Mouse (Mus musculus): ENCODE data around the gene Rapgefl1. TPM values are rescaled to one million over a fixed set of nuclear protein-coding genes. Genes with fewer than 3 reads are reported as not detected.

The Rapgefl1 gene
- total and polyA plus RNA-seq, 3 experiments: 0.08 to 0.29 TPM; not detected in 1

DNA sequence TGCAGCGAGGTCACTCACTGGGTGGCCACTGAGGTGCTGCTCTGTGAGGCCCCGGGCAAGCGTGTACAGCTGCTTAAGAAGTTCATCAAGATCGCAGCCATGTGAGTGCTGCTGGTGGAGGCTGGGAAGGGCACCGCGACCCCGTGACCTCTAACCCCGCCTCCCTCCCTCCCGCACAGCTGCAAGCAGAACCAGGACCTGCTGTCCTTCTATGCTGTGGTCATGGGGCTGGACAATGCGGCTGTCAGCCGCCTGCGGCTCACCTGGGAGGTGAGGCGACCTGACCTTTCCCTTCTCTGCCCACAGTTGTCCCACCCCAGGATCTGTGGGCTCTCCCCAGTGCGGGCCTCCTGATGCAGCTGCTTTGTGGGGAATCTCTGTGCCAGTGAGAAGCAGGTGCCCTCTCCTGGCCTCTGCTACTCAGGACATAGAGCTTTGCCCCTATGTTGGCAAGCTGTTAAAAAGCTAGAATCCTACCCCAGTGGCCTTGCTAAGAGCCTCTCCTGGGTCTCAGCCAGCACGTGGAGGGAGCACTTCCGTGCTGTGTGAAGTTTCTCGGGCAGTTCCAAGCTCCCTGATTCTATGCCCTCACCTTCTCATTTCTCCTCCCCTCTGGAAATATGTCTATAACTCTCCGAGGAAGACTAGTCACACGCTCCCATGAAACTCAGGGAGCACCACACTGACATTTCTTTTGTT, 12.8 kb downstream of the Rapgefl1 start:
- in situ Hi-C loops (cut with MboI; ENCODE audit: low pct_ligation_motif_present, low pct_unique_long_range_greater_than_20kb, low sequenced_read_pairs): no loop called here
- Histone ChIP-seq H3K9me3 (replicated peaks; ENCODE audit: low read length) (no peaks in the 10 kb centered on the region), H3K4me1 (ENCODE audit: control insufficient read depth in 1 of 2, insufficient read depth in 2 of 2) (peaks cover 0 to 6% of the 10 kb centered on the region in 2 experiments; a peak in 2 of 4 replicates), H3K27ac (ENCODE audit: insufficient read depth, low read depth) (no peak overlapping the region), H3K36me3 (replicated peaks in 1 of 2; ENCODE audit: control insufficient read depth in 1 of 2, insufficient read depth in 1 of 2, low read length in 1 of 2) (no peaks in the 10 kb centered on the region), H3K27me3 (replicated peaks) (no peaks in the 10 kb centered on the region), H3K9ac (ENCODE audit: insufficient read depth, low read depth) (no peak overlapping the region), H3K79me2 (replicated peaks; ENCODE audit: control insufficient read depth, extremely low read depth, insufficient read depth, poor library complexity, severe bottlenecking) (no peaks in the 10 kb centered on the region), H3K4me3 (replicated peaks in 1 of 3; ENCODE audit: low read depth in 2 of 3, low read length in 2 of 3, poor library complexity in 1 of 3) (no peak overlapping the region), H3K4me2 (ENCODE audit: insufficient read depth, low read depth, poor library complexity, severe bottlenecking) (no peak overlapping the region)
- DNase-seq (ENCODE audit: extremely low read depth): no peak
- 0 out of 4 replicates have a peak, but pooled peaks of 1 of the 2 experiments have one; percentile 2 for TF ChIP-seq CTCF (conservative IDR thresholded peaks at IDR 0.05 in 1 of 2, IDR thresholded peaks at IDR 0.05 in 1 of 2; ENCODE audit: low read depth in 2 of 2, low read length in 2 of 2)
- TF ChIP-seq KAT2A (IDR thresholded peaks at IDR 0.05; ENCODE audit: insufficient replicate concordance, low read length): no peak
- dilution Hi-C loops (cut with MboI; ENCODE audit: extremely low pct_ligation_motif_present, extremely low pct_unique_long_range_greater_than_20kb, low sequenced_read_pairs): no loop called here

DNA sequence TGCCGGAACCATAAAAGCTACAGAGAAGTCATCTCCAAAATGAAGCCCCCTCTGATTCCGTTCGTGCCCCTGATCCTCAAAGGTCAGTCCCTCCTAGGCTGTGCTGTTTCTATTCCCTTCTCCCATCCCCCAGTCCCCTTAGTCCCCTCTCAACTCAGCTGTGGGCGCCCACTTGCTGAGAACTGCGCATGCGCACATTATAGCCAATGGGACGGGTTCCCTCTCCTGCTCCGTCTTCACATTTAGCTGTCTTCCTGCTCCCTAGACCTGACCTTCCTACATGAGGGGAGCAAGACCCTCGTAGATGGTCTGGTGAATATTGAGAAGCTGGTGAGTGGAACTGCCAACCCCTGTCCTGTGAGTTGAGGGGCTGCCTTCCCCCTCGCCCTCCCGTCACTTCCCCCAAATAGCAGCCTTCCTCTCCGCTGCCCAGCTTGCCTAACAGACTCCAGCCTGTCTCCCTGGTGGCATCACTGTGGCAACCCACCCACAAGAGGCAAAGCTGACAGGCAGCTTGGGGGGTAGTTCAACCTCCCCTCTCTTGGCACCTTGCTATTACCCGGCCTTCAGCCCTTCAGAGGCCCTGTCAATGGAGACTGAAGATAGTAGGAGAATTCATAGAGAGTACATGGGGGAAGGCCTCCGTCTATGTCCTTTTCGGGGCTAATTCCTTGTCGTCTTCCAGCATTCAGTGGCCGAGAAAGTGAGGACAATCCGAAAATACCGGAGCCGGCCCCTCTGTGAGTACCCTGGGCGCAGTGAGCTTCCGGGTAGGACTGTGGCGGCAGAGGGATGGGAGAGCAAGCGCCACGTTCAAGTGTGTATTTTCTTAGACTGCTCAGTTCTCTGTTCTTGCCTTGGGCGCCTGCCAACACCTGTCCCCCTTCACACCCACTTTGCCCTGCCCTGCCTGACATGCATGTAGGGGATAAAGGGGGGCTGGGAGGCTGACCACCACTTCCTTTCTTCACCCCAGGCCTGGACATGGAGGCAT, 13.8 kb downstream of the Rapgefl1 start:
- no peaks in the 10 kb centered on the region for H3K36me3 ChIP-seq (replicated peaks in 1 of 2; ENCODE audit: control insufficient read depth in 1 of 2, insufficient read depth in 1 of 2, low read length in 1 of 2)
- no peak overlapping the region for H3K4me3 ChIP-seq (replicated peaks in 1 of 3; ENCODE audit: low read depth in 2 of 3, low read length in 2 of 3, poor library complexity in 1 of 3)
- in situ Hi-C loops (cut with MboI; ENCODE audit: low pct_ligation_motif_present, low pct_unique_long_range_greater_than_20kb, low sequenced_read_pairs): no loop called here
- H3K4me1 ChIP-seq (ENCODE audit: control insufficient read depth in 1 of 2, insufficient read depth in 2 of 2): peaks cover 0 to 6% of the 10 kb centered on the region in 2 experiments; a peak in 2 of 4 replicates
- no peaks in the 10 kb centered on the region for H3K27me3 ChIP-seq (replicated peaks)
- H3K9ac ChIP-seq (ENCODE audit: insufficient read depth, low read depth): no peak overlapping the region
- H3K27ac ChIP-seq (ENCODE audit: insufficient read depth, low read depth): no peak overlapping the region
- no peaks in the 10 kb centered on the region for H3K79me2 ChIP-seq (replicated peaks; ENCODE audit: control insufficient read depth, extremely low read depth, insufficient read depth, poor library complexity, severe bottlenecking)
- dilution Hi-C loops (cut with MboI; ENCODE audit: extremely low pct_ligation_motif_present, extremely low pct_unique_long_range_greater_than_20kb, low sequenced_read_pairs): no loop called here
- TF ChIP-seq MAZ (IDR thresholded peaks at IDR 0.05; ENCODE audit: low read depth, low read length): no peak
- TF ChIP-seq ETS1 (conservative IDR thresholded peaks at IDR 0.05; ENCODE audit: low read depth, low read length): no peak
- TF ChIP-seq NELFE (IDR thresholded peaks at IDR 0.05; ENCODE audit: low read depth, low read length): no peak
- TF ChIP-seq ZKSCAN1 (IDR thresholded peaks at IDR 0.05; ENCODE audit: borderline replicate concordance, low read depth, low read length): no peak
- TF ChIP-seq TCF12 (IDR thresholded peaks at IDR 0.05; ENCODE audit: low read depth, low read length): no peak
- no peak for TF ChIP-seq MAX (IDR thresholded peaks at IDR 0.05; ENCODE audit: low read length)
- TF ChIP-seq SIN3A (IDR thresholded peaks at IDR 0.05; ENCODE audit: low read length): no peak
- no peak for DNase-seq (ENCODE audit: extremely low read depth)
- no peak overlapping the region for H3K4me2 ChIP-seq (ENCODE audit: insufficient read depth, low read depth, poor library complexity, severe bottlenecking)
- H3K9me3 ChIP-seq (replicated peaks; ENCODE audit: low read length): no peaks in the 10 kb centered on the region

DNA sequence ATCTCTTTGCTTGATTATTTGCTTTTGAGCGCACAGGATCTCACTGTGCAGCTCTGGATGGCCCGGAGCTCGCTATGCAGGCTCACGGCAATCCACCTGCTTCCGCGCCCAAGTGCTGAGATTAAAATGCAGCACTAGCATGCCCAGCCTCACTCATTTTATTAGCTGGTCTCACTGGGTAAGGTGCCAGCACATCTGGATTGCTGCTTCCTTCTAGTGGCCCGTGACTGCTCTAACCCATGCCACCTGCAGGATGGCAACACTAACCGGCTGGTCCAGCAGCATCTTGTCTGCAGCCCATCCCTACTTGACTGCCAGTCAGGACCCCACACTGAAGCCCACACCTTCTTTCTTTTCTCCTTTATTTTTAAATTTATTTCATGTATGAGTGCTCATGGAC, 17.5 kb downstream of the Rapgefl1 start:
- H3K27me3 ChIP-seq (replicated peaks): no peaks in the 10 kb centered on the region
- H3K27ac ChIP-seq (ENCODE audit: insufficient read depth, low read depth): no peak overlapping the region
- no peak overlapping the region for H3K9ac ChIP-seq (ENCODE audit: insufficient read depth, low read depth)
- dilution Hi-C loops (cut with MboI; ENCODE audit: extremely low pct_ligation_motif_present, extremely low pct_unique_long_range_greater_than_20kb, low sequenced_read_pairs) (no loop called here), in situ Hi-C loops (cut with MboI; ENCODE audit: low pct_ligation_motif_present, low pct_unique_long_range_greater_than_20kb, low sequenced_read_pairs) (no loop called here)
- no peak overlapping the region for H3K4me3 ChIP-seq (replicated peaks in 1 of 3; ENCODE audit: low read depth in 2 of 3, low read length in 2 of 3, poor library complexity in 1 of 3)
- H3K9me3 ChIP-seq (replicated peaks; ENCODE audit: low read length): no peaks in the 10 kb centered on the region
- TF ChIP-seq UBTF (IDR thresholded peaks at IDR 0.05; ENCODE audit: low read depth, low read length) (no peak), ELF1 (IDR thresholded peaks at IDR 0.05; ENCODE audit: low read depth, low read length) (no peak), TCF12 (IDR thresholded peaks at IDR 0.05; ENCODE audit: low read depth, low read length) (no peak), ZKSCAN1 (IDR thresholded peaks at IDR 0.05; ENCODE audit: borderline replicate concordance, low read depth, low read length) (no peak), EP300 (IDR thresholded peaks at IDR 0.05; ENCODE audit: low read length) (no peak), JUN (IDR thresholded peaks at IDR 0.05; ENCODE audit: insufficient read depth, low read depth, low read length) (no peak), CTCF (conservative IDR thresholded peaks at IDR 0.05 in 1 of 2, IDR thresholded peaks at IDR 0.05 in 1 of 2; ENCODE audit: low read depth in 2 of 2, low read length in 2 of 2) (no peak), MXI1 (IDR thresholded peaks at IDR 0.05; ENCODE audit: low read depth, low read length) (no peak), SIN3A (IDR thresholded peaks at IDR 0.05; ENCODE audit: low read length) (no peak), CHD1 (IDR thresholded peaks at IDR 0.05; ENCODE audit: low read depth, low read length) (no peak)
- DNase-seq (ENCODE audit: extremely low read depth): no peak
- no peaks in the 10 kb centered on the region for H3K36me3 ChIP-seq (replicated peaks in 1 of 2; ENCODE audit: control insufficient read depth in 1 of 2, insufficient read depth in 1 of 2, low read length in 1 of 2)
- no peak overlapping the region for H3K4me2 ChIP-seq (ENCODE audit: insufficient read depth, low read depth, poor library complexity, severe bottlenecking)
- H3K4me1 ChIP-seq (ENCODE audit: control insufficient read depth in 1 of 2, insufficient read depth in 2 of 2): peaks cover 4 to 7% of the 10 kb centered on the region in 2 experiments
- H3K79me2 ChIP-seq (replicated peaks; ENCODE audit: control insufficient read depth, extremely low read depth, insufficient read depth, poor library complexity, severe bottlenecking): no peaks in the 10 kb centered on the region
